In the genomic region with DNA sequence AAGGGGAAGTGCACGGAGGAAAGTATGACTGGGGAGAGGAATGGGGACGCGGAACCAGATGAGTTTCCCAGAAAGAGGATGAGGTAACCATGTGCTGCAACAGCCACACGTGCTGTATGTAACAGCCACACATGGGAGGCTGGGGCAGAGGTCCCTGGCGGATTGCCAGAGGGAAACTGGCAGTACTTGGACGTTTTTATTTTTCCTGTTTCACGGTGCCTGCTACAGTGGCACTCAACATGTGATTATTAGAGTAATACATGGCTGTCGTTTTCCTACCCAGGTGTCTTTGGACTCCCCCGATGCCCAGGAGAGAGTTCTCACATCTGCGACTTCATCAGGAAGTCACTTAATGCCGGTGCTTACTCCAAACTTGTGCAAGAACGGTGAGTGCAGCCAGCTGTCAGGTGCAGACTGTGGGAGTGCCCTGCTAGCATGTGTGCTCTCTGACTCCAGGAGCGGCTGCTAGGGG, we compare ENCODE assay signal across 9 mouse cellular contexts. TPM values are rescaled to one million over a fixed set of nuclear protein-coding genes. Genes with fewer than 3 reads are reported as not detected.
DNase-seq lines count a peak whose midpoint lies in the region; ATAC-seq and TF ChIP-seq lines count a peak whose summit lies in the region.
"Had no signal": no experiment of that assay in that cellular context is flagged by ENCODE, and none has a peak within 500 bp of the region (broad histone marks: within the 10 kb centered on the region; RNA-seq: fewer than 3 reads in every experiment).

No protein-coding gene starts in this region.

- H3K9ac ChIP-seq in midbrain, embryonic 15.5 days = no peak overlapping the region
- H3K9ac ChIP-seq in midbrain, postnatal 0 days (replicated peaks; ENCODE audit: low read length, poor library complexity, severe bottlenecking) = no peak overlapping the region
- H3K9ac ChIP-seq: embryonic facial prominence, embryonic 12.5 days had no signal

- H3K4me3 ChIP-seq in macrophage (ENCODE audit: inconsistent target) = no peak overlapping the region
- no peak overlapping the region for H3K4me3 ChIP-seq in midbrain, embryonic 15.5 days
- no peak overlapping the region for H3K4me3 ChIP-seq in midbrain, postnatal 0 days (ENCODE audit: low read depth, low read length)
- H3K4me3 ChIP-seq: embryonic facial prominence, embryonic 12.5 days had no signal

- H3K4me2 ChIP-seq in midbrain, embryonic 15.5 days = no peak overlapping the region
- no peak overlapping the region for H3K4me2 ChIP-seq in midbrain, postnatal 0 days (ENCODE audit: low read depth, low read length, poor library complexity, severe bottlenecking)
- H3K4me2 ChIP-seq: embryonic facial prominence, embryonic 12.5 days had no signal

- H3K27me3 ChIP-seq in midbrain, embryonic 15.5 days (replicated peaks) = no peaks in the 10 kb centered on the region
- H3K27me3 ChIP-seq in midbrain, postnatal 0 days (ENCODE audit: insufficient read depth, low read length) = no peaks in the 10 kb centered on the region
- H3K27me3 ChIP-seq: embryonic facial prominence, embryonic 12.5 days had no signal

- WGBS in macrophage (ENCODE audit: missing documents) = 7% methylated on average over 13 of the region's 13 CpGs
- 83% methylated on average over 13 of the region's 13 CpGs for WGBS in midbrain, embryonic 15.5 days
- 84% methylated on average over 13 of the region's 13 CpGs for WGBS in midbrain, postnatal 0 days

- H3K27ac ChIP-seq in macrophage = peak overlapping the region; percentile 49
- H3K27ac ChIP-seq in midbrain, embryonic 15.5 days = no peak overlapping the region
- H3K27ac ChIP-seq in midbrain, postnatal 0 days (ENCODE audit: low read depth, low read length) = no peak overlapping the region
- H3K27ac ChIP-seq: embryonic facial prominence, embryonic 12.5 days had no signal

- ATAC-seq in CD4-positive, CD25-positive, alpha-beta regulatory T cell, adult 4 months = peak; percentile 44
- no peak for ATAC-seq in midbrain, embryonic 15.5 days (replicated peaks)
- ATAC-seq in midbrain, postnatal 0 days (ENCODE audit: low FRiP score) = no peak

- no peaks in the 10 kb centered on the region for H3K4me1 ChIP-seq in midbrain, embryonic 15.5 days
- no peaks in the 10 kb centered on the region for H3K4me1 ChIP-seq in midbrain, postnatal 0 days (ENCODE audit: insufficient read depth, low read length)
- H3K4me1 ChIP-seq: embryonic facial prominence, embryonic 12.5 days had no signal

- H3K9me3 ChIP-seq in midbrain, embryonic 15.5 days = no peaks in the 10 kb centered on the region
- H3K9me3 ChIP-seq in midbrain, postnatal 0 days (ENCODE audit: low read length) = no peaks in the 10 kb centered on the region
- H3K9me3 ChIP-seq: embryonic facial prominence, embryonic 12.5 days had no signal

- peaks cover 41% of the 10 kb centered on the region for H3K36me3 ChIP-seq in macrophage (ENCODE audit: inconsistent target)
- peaks cover 57% of the 10 kb centered on the region for H3K36me3 ChIP-seq in midbrain, embryonic 15.5 days (replicated peaks)
- peaks cover 63% of the 10 kb centered on the region for H3K36me3 ChIP-seq in midbrain, postnatal 0 days (ENCODE audit: insufficient read depth, low read length)

- no peak for TF ChIP-seq CTCF in midbrain, postnatal 0 days (IDR thresholded peaks at IDR 0.05)

- H3K79me2 ChIP-seq in macrophage (ENCODE audit: inconsistent target) = peaks cover 13% of the 10 kb centered on the region

- DNase-seq in adrenal gland, adult 2 months = peak; percentile 30
- no peak for DNase-seq in adrenal gland, postnatal 4 days (ENCODE audit: low spot score in 2 of 2)
- DNase-seq in heart, postnatal 4 days = peak; percentile 36
- no peak for DNase-seq in midbrain, postnatal 0 days (ENCODE audit: low spot score)
- no peak for DNase-seq in cerebellum, adult 11 months

RNA-seq across cellular contexts. Expression of a gene that starts 12.1 kb away (rescaled TPM):
- total RNA-seq in adrenal gland, adult 2 months (2021) = 10 to 100 TPM; 69.3 to 86.3 TPM
- 14.2 and 17.9 TPM in 2 replicates for polyA plus RNA-seq in adrenal gland, adult 2 months (2012; rRNA removed)
- total RNA-seq in adrenal gland, postnatal 4 days (2021) = 10 to 100 TPM; 74.6 to 78.1 TPM
- polyA plus RNA-seq in CD4-positive, CD25-positive, alpha-beta regulatory T cell, adult 4 months (2017; shearing (Covaris generic)) = 100 to 1,000 TPM; 112 to 156 TPM
- 10 to 100 TPM; 35.5 to 36.4 TPM for total RNA-seq in heart, postnatal 4 days (2021)
- total RNA-seq in macrophage (2018; cell fraction: chromatin; rRNA removed) = 100 to 1,000 TPM in 3 of 26 experiments, 10 to 100 TPM in 23; 14.0 to 115 (median 57.6) TPM
- 100 to 1,000 TPM in 3 of 26 experiments, 10 to 100 TPM in 23; 67.6 to 105 (median 84.7) TPM for total RNA-seq in macrophage (2018; cell fraction: cytosol; rRNA removed)
- 100 to 1,000 TPM in 5 of 26 experiments, 10 to 100 TPM in 21; 24.1 to 159 (median 86.1) TPM for total RNA-seq in macrophage (2018; cell fraction: nucleus; rRNA removed)
- polyA plus RNA-seq in macrophage (2018) = 97.1 to 164 TPM (median 112 TPM) in 3 replicates
- 90.6 and 91.4 TPM in 2 replicates for polyA plus RNA-seq in midbrain, embryonic 15.5 days (2015; fragmentation: Nextera tagmentation; extraction: Ambion mirVana)
- 44.2 and 53.5 TPM in 2 replicates for total RNA-seq in midbrain, postnatal 0 days (2014; rRNA removed)
- polyA plus RNA-seq in midbrain, postnatal 0 days (2015; fragmentation: Nextera tagmentation; extraction: Ambion mirVana) = 80.2 and 81.3 TPM in 2 replicates

RNA-seq across cellular contexts. Expression of a gene that starts 37.7 kb away (rescaled TPM):
- total RNA-seq in adrenal gland, adult 2 months (2021) = 100 to 1,000 TPM; 140 to 168 TPM
- polyA plus RNA-seq in adrenal gland, adult 2 months (2012; rRNA removed) = 28.0 and 30.0 TPM in 2 replicates
- total RNA-seq in adrenal gland, postnatal 4 days (2021) = 100 to 1,000 TPM; 138 to 147 TPM
- 100 to 1,000 TPM; 298 to 352 TPM for polyA plus RNA-seq in CD4-positive, CD25-positive, alpha-beta regulatory T cell, adult 4 months (2017; shearing (Covaris generic))
- total RNA-seq in heart, postnatal 4 days (2021) = 10 to 100 TPM; 88.9 to 90.8 TPM
- total RNA-seq in macrophage (2018; cell fraction: chromatin; rRNA removed) = 100 to 1,000 TPM; 120 to 324 (median 283) TPM
- 100 to 1,000 TPM; 401 to 516 (median 457) TPM for total RNA-seq in macrophage (2018; cell fraction: cytosol; rRNA removed)
- total RNA-seq in macrophage (2018; cell fraction: nucleus; rRNA removed) = 100 to 1,000 TPM; 151 to 403 (median 238) TPM
- polyA plus RNA-seq in macrophage (2018) = 402 to 842 TPM (median 678 TPM) in 3 replicates
- 66.9 and 69.4 TPM in 2 replicates for polyA plus RNA-seq in midbrain, embryonic 15.5 days (2015; fragmentation: Nextera tagmentation; extraction: Ambion mirVana)
- 145 and 157 TPM in 2 replicates for total RNA-seq in midbrain, postnatal 0 days (2014; rRNA removed)
- polyA plus RNA-seq in midbrain, postnatal 0 days (2015; fragmentation: Nextera tagmentation; extraction: Ambion mirVana) = 58.9 and 60.9 TPM in 2 replicates

Comparison
In these comparisons a context has a peak if more than half of its experiments do, and no peak if none do; other contexts are left out.
1. DNase-seq: peak in adrenal gland, adult 2 months (single experiment) and heart, postnatal 4 days (single experiment); none in adrenal gland, postnatal 4 days (0 of 2), midbrain, postnatal 0 days (single experiment) and cerebellum, adult 11 months (single experiment).